Mouse (Mus musculus) ovary, adult 10 weeks (tissue): Measurements from ENCODE around the gene Arl6ip6. TPM values are rescaled to one million over a fixed set of nuclear protein-coding genes. Genes with fewer than 3 reads are reported as not detected.

Source experiments
- polyA plus RNA-seq: library from polyadenylated mRNA; stranded (reverse); fragments of 350-450 nt; fragmentation: Illumina TruSeq; extraction: RNeasy Lipid Tissue Mini Kit (QIAGEN cat#74804); gene quantifications from one replicate; pipeline ENCODE4 v1.2.3, GENCODE M21; 2014

The Arl6ip6 gene
- polyA plus RNA-seq: 96.3 TPM

GRCm38 (mm10) chr2:53191523-53192220 is at the start of gene Arl6ip6:
Gene Arl6ip6, plus strand, starts transcription at chr2:53191726.

GRCm38 (mm10) chr2:53190684-53191511 is 628 bp upstream of the Arl6ip6 start, which contains the start of gene Prpf40a:
Gene Prpf40a, minus strand, starts transcription at chr2:53191284.

Other genes starting within 250 kb of the Arl6ip6 start
- gene Prpf40a, start 442 bp upstream of the Arl6ip6 start, polyA plus RNA-seq: 418 TPM